Mouse (Mus musculus) midbrain, embryonic 14.5 days (tissue): Measurements from ENCODE around the gene Mrpl42. TPM values are rescaled to one million over a fixed set of nuclear protein-coding genes. Genes with fewer than 3 reads are reported as not detected.

Experiments used
- ATAC-seq: fragments of 200-750 bp; cut with Nextera tagmentation; 2 replicates; pipeline ENCODE4 v1.8.0; 2017; ENCODE audit warnings: moderate number of reproducible peaks, moderate library complexity; ENCODE audit not compliant: low FRiP score, low TSS enrichment
- DNase-seq: peaks from one replicate; pipeline ENCODE4 v3.0.0-alpha.2; 2015
- H3K27ac ChIP-seq: fragments of 300-500 bp; sonication (generic); replicated peaks from 2 replicates; pipeline ENCODE4 v1.5.1; 2014; ENCODE audit warnings: mild to moderate bottlenecking, low read depth, low read length, moderate library complexity
- H3K27me3 ChIP-seq: fragments of 300-500 bp; sonication (generic); 2 replicates; pipeline ENCODE4 v1.6.1; 2014; ENCODE audit warnings: low read length, control low read depth, mixed read lengths; ENCODE audit not compliant: control insufficient read depth, insufficient read depth
- H3K36me3 ChIP-seq: fragments of 300-500 bp; sonication (generic); 2 replicates; pipeline ENCODE4 v1.6.1; 2014; ENCODE audit warnings: low read length, control low read depth; ENCODE audit not compliant: control insufficient read depth, insufficient read depth
- H3K4me1 ChIP-seq: fragments of 300-500 bp; sonication (generic); 2 replicates; pipeline ENCODE4 v1.6.1; 2014; ENCODE audit warnings: mild to moderate bottlenecking, antibody characterized with exemption, low read length, control low read depth; ENCODE audit not compliant: control insufficient read depth, insufficient read depth
- H3K4me2 ChIP-seq: fragments of 300-500 bp; sonication (generic); 2 replicates; pipeline ENCODE4 v1.6.1; 2014; ENCODE audit warnings: mild to moderate bottlenecking, low read length, moderate library complexity
- H3K4me3 ChIP-seq: fragments of 300-500 bp; sonication (generic); replicated peaks from 2 replicates; pipeline ENCODE4 v1.5.1; 2014; ENCODE audit warnings: low read depth, low read length
- H3K9ac ChIP-seq: fragments of 300-500 bp; sonication (generic); replicated peaks from 2 replicates; pipeline ENCODE4 v1.6.1; 2014; ENCODE audit warnings: mild to moderate bottlenecking, low read length, moderate library complexity
- H3K9me3 ChIP-seq: fragments of 300-500 bp; sonication (generic); 2 replicates; pipeline ENCODE4 v1.6.1; 2016; ENCODE audit warnings: low read length, control low read depth, mixed read lengths; ENCODE audit not compliant: control insufficient read depth
- WGBS: fragments of 180-500 bp; shearing (Covaris S2); extraction: QIAGEN DNeasy Blood & Tissue Kit; methylation state at CpG from one replicate; pipeline ENCODE4 v1.1.7; 2014; 5-methylcytosine and 5-hydroxymethylcytosine counted together
- polyA plus RNA-seq: library from polyadenylated mRNA; unstranded; fragments of >200 nt; fragmentation: Nextera tagmentation; extraction: Ambion mirVana; gene quantifications from 2 replicates; pipeline ENCODE4 v1.2.1, GENCODE M21; 2014

The Mrpl42 gene
- polyA plus RNA-seq, 1 experiment from 2014 or later, result 251 TPM

- DNase-seq, result no peak
- Histone ChIP-seq H3K27ac (no peak overlapping the region), H3K36me3 (no peaks in the 10 kb centered on the region), H3K4me3 (no peak overlapping the region), H3K4me2 (no peak overlapping the region), H3K4me1 (no peaks in the 10 kb centered on the region), H3K9me3 (no peaks in the 10 kb centered on the region), H3K9ac (no peak overlapping the region), H3K27me3 (no peaks in the 10 kb centered on the region)
- no peak for ATAC-seq
- 88% methylated on average over 11 of the region's 11 CpGs for WGBS
These were observed 29.7 kb downstream of the Mrpl42 start for GRCm38 (mm10) chr10:95471889-95472547.

- 90% methylated on average over 3 of the region's 3 CpGs for WGBS
- no peak for ATAC-seq
- H3K36me3 ChIP-seq, result no peaks in the 10 kb centered on the region
These were observed 30.6 kb downstream of the Mrpl42 start for GRCm38 (mm10) chr10:95471186-95471585.

GRCm38 (mm10) chr10:95468894-95469293, 32.8 kb downstream of the Mrpl42 start:
- H3K36me3 ChIP-seq, result no peaks in the 10 kb centered on the region
- H3K4me3 ChIP-seq, result no peak overlapping the region
- no peak overlapping the region for H3K4me2 ChIP-seq
- WGBS, result 49% methylated on average over 4 of the region's 4 CpGs
- DNase-seq (no peak), ATAC-seq (no peak)
- no peaks in the 10 kb centered on the region for H3K27me3 ChIP-seq
- H3K9ac ChIP-seq, result no peak overlapping the region
- no peak overlapping the region for H3K27ac ChIP-seq
- H3K4me1 ChIP-seq, result 0 out of 2 replicates have a peak, but pooled peaks cover 3% of the 10 kb centered on the region
- no peaks in the 10 kb centered on the region for H3K9me3 ChIP-seq

More at GRCm38 (mm10) chr10:95471186-95471585, 30.6 kb downstream of the Mrpl42 start:
- Histone ChIP-seq H3K27me3 (no peaks in the 10 kb centered on the region), H3K4me2 (no peak overlapping the region), H3K4me1 (no peaks in the 10 kb centered on the region), H3K27ac (no peak overlapping the region), H3K9me3 (no peaks in the 10 kb centered on the region), H3K4me3 (no peak overlapping the region), H3K9ac (no peak overlapping the region)
- no peak for DNase-seq

GRCm38 (mm10) chr10:95465485-95465896, 36.2 kb downstream of the Mrpl42 start:
- DNase-seq (no peak), ATAC-seq (no peak)
- 75% methylated on average over 4 of the region's 4 CpGs for WGBS

GRCm38 (mm10) chr10:95464527-95464926, 37.2 kb downstream of the Mrpl42 start:
- H3K36me3 ChIP-seq, result no peaks in the 10 kb centered on the region
- H3K9ac ChIP-seq, result no peak overlapping the region
- DNase-seq, result peak; percentile 49
- no peaks in the 10 kb centered on the region for H3K9me3 ChIP-seq
- no peak overlapping the region for H3K27ac ChIP-seq
- 0 out of 2 replicates have a peak, but pooled peaks cover 3% of the 10 kb centered on the region for H3K4me1 ChIP-seq
- ATAC-seq, result no peak
- no peaks in the 10 kb centered on the region for H3K27me3 ChIP-seq
- 28% methylated on average over 6 of the region's 6 CpGs for WGBS
- no peak overlapping the region for H3K4me3 ChIP-seq
- no peak overlapping the region for H3K4me2 ChIP-seq

More at GRCm38 (mm10) chr10:95465485-95465896, 36.2 kb downstream of the Mrpl42 start:
- Histone ChIP-seq H3K9me3 (no peaks in the 10 kb centered on the region), H3K4me1 (0 out of 2 replicates have a peak, but pooled peaks cover 3% of the 10 kb centered on the region), H3K36me3 (no peaks in the 10 kb centered on the region), H3K4me2 (no peak overlapping the region), H3K4me3 (no peak overlapping the region), H3K27me3 (no peaks in the 10 kb centered on the region), H3K27ac (no peak overlapping the region), H3K9ac (no peak overlapping the region)

GRCm38 (mm10) chr10:95462231-95462630, 39.5 kb downstream of the Mrpl42 start:
- DNase-seq (no peak), ATAC-seq (no peak)
- Histone ChIP-seq H3K36me3 (no peaks in the 10 kb centered on the region), H3K4me2 (no peak overlapping the region), H3K9ac (no peak overlapping the region), H3K27ac (no peak overlapping the region), H3K27me3 (no peaks in the 10 kb centered on the region), H3K9me3 (no peaks in the 10 kb centered on the region), H3K4me3 (no peak overlapping the region), H3K4me1 (0 out of 2 replicates have a peak, but pooled peaks cover 3% of the 10 kb centered on the region)
- 77% methylated on average over 1 of the region's 1 CpGs for WGBS

GRCm38 (mm10) chr10:95461053-95461553, 40.6 kb downstream of the Mrpl42 start:
- DNase-seq (no peak), ATAC-seq (no peak)
- Histone ChIP-seq H3K4me3 (no peak overlapping the region), H3K27me3 (no peaks in the 10 kb centered on the region), H3K4me2 (no peak overlapping the region), H3K36me3 (no peaks in the 10 kb centered on the region), H3K4me1 (0 out of 2 replicates have a peak, but pooled peaks cover 3% of the 10 kb centered on the region), H3K27ac (no peak overlapping the region), H3K9ac (no peak overlapping the region), H3K9me3 (no peaks in the 10 kb centered on the region)
- 44% methylated on average over 4 of the region's 4 CpGs for WGBS

GRCm38 (mm10) chr10:95458050-95458806, 43.5 kb downstream of the Mrpl42 start:
- Histone ChIP-seq H3K27ac (no peak overlapping the region), H3K27me3 (no peaks in the 10 kb centered on the region), H3K36me3 (no peaks in the 10 kb centered on the region), H3K4me3 (no peak overlapping the region), H3K9me3 (no peaks in the 10 kb centered on the region), H3K4me1 (no peaks in the 10 kb centered on the region), H3K4me2 (no peak overlapping the region), H3K9ac (no peak overlapping the region)
- DNase-seq, result no peak
- ATAC-seq, result no peak
- 87% methylated on average over 9 of the region's 9 CpGs for WGBS
